Mouse (Mus musculus) erythroblast, embryonic 14.5 days (primary cell): ENCODE results near the gene Nat8f1. TPM values are rescaled to one million over a fixed set of nuclear protein-coding genes. Genes with fewer than 3 reads are reported as not detected.
"Not testable (repeated sequence)": the region's sequence is repeated elsewhere in the genome, so short reads cannot be mapped to it uniquely, and the experiment has no call there.

ENCODE experiments used
- H3K27me3 ChIP-seq: 2 replicates; pipeline ENCODE4 v1.6.1; 2012; ENCODE audit warnings: inconsistent platforms; ENCODE audit not compliant: control insufficient read depth
- H3K36me3 ChIP-seq: 2 replicates; pipeline ENCODE4 v1.6.1; 2012; ENCODE audit warnings: mild to moderate bottlenecking, inconsistent platforms; ENCODE audit not compliant: control insufficient read depth
- H3K4me1 ChIP-seq: 2 replicates; pipeline ENCODE4 v1.6.1; 2012; ENCODE audit warnings: inconsistent platforms; ENCODE audit not compliant: control insufficient read depth
- H3K4me3 ChIP-seq: replicated peaks from 2 replicates; pipeline ENCODE3; 2012; ENCODE audit warnings: moderate library complexity, mild to moderate bottlenecking, inconsistent platforms
- H3K9me3 ChIP-seq: 2 replicates; pipeline ENCODE4 v1.6.1; 2012; ENCODE audit warnings: low read length, inconsistent platforms, mixed read lengths; ENCODE audit not compliant: control insufficient read depth
- GATA1 ChIP-seq: IDR thresholded peaks from 2 replicates; pipeline ENCODE4 v1.6.1; 2012; ENCODE audit warnings: low read length, inconsistent platforms, mixed read lengths
- TAL1 ChIP-seq: IDR thresholded peaks from 3 replicates; pipeline ENCODE4 v1.6.1; 2012; ENCODE audit warnings: low read length, inconsistent platforms, mixed read lengths
- polyA plus RNA-seq: library from polyadenylated mRNA; stranded (reverse); fragments of >175 nt; gene quantifications from 2 replicates; pipeline ENCODE4 v1.2.3, GENCODE M21; 2012

The Nat8f1 gene
- polyA plus RNA-seq, 1 experiment, result not detected

DNA sequence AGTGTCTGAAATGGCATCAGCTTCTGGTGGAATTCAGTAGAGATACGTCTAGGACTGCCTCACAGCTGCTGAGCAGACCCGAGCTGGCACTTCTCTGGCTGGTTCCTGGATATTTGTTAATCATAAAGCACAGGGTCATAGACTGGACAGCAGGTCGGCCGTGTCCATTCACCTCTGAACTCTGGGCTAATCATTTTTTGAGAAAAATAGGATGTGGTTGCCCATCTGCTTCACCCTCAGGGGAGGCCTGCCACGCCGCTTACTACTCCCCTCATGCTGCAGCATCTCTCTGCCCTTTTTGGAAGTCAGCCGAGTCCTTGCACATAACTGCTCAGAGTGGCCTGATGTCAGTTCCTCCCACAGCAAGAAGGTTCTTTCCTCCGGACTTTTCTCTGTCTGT, 18.6 kb upstream of the Nat8f1 start:
- Histone ChIP-seq H3K4me1 (peaks cover 19% of the 10 kb centered on the region), H3K9me3 (no peaks in the 10 kb centered on the region), H3K36me3 (peaks cover 34% of the 10 kb centered on the region), H3K4me3 (no peak overlapping the region), H3K27me3 (no peaks in the 10 kb centered on the region)
- no peak for TF ChIP-seq GATA1
- no peak for TF ChIP-seq TAL1

DNA sequence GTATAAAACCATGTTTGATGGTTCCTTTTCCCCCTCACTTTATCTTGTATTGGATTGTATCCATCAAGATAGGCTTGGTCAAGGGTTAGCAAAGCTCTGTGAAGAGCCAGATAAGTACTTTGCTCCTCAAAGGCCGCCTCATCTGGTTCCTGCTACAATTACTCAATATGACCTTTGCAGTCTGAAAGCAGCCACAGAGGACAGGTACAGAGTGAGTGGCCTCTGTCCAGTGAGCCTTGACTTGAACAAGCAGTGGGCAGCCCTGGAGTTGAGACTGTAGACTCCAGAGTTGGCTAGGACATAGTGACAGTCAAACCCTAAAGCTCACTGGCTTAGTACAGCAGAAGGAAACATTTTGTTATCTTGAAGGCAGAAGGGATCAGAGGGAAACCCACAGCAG, 13.8 kb upstream of the Nat8f1 start:
- no peaks in the 10 kb centered on the region for H3K9me3 ChIP-seq
- no peaks in the 10 kb centered on the region for H3K27me3 ChIP-seq
- TF ChIP-seq GATA1 (no peak), TAL1 (no peak)
- H3K36me3 ChIP-seq, result peaks cover 72% of the 10 kb centered on the region
- H3K4me1 ChIP-seq, result peaks cover 2% of the 10 kb centered on the region; the same call in 1 of the 2 replicates
- H3K4me3 ChIP-seq, result no peak overlapping the region

DNA sequence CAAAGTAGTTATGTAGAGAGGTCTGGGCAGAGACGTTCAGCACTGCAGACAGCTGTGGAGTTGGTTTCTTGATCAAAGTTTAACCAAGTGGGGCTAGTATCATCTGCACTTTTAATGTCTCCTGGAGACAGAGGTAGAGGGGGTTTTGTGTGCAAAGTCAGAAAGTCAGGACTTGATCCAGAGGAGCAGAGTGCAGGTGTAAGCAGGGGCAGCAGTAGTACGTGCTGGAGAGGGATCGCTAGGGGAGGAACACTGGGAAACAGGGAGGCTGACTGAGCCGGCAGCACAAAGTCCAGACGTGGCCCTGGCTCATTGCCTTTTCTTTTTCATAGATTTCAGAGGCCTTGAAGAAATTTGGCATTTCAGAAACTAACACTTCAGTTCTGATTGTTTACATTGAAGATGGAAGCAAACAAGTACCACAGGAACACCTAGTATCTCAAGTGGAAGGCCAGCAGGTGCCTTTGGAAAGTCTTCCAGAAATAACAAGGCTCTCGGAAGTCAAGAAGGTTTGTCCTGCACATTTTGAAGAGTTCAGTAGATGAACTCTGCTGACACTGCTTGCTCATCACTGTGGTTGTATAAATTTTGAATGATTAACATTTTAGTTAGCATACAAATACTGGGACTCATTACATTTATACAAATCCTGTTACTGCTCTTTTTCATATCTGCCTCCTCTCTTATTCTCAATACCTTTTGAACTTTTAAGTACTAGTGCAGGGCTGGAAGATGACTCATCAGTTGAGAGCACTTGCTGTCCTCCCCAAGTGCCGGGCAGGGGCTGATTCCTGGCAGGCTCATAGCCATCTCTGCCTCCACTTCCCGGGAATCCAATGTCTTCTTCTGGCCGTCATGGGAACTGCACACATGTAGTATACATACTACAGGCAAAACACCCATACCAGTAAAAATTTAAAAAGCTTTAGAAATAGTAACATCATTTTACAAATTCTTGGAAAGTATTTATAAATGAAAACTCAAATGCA, 12.3 kb upstream of the Nat8f1 start:
- TF ChIP-seq GATA1 (no peak), TAL1 (no peak)

DNA sequence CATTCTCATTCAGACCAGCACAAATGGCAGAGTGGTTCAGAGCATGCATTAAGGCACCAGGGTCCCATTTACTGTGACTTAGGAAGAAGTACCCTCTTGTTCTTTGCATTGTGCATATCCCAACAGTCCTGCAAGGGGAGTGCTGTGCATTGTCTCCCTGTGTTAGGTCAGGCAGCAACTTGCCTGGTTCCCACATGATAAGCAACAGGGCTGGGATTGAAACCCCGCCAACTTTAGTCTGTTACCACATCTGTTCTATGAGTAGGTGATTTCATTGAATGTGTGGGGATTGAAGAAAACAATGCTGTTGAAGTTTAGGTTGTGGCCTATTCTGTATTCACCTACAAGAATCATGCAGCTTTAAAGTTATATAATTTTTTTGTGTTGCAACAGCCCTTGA, 11.2 kb upstream of the Nat8f1 start:
- TF ChIP-seq TAL1 (no peak), GATA1 (no peak)
- no peaks in the 10 kb centered on the region for H3K27me3 ChIP-seq
- no peaks in the 10 kb centered on the region for H3K9me3 ChIP-seq
- peaks cover 83% of the 10 kb centered on the region for H3K36me3 ChIP-seq
- peaks cover 2% of the 10 kb centered on the region; the same call in 1 of the 2 replicates for H3K4me1 ChIP-seq
- H3K4me3 ChIP-seq, result no peak overlapping the region

More for the DNA sequence above, 12.3 kb upstream of the Nat8f1 start:
- H3K36me3 ChIP-seq, result peaks cover 80% of the 10 kb centered on the region
- H3K27me3 ChIP-seq, result no peaks in the 10 kb centered on the region
- no peaks in the 10 kb centered on the region for H3K9me3 ChIP-seq
- no peak overlapping the region for H3K4me3 ChIP-seq
- H3K4me1 ChIP-seq, result peaks cover 2% of the 10 kb centered on the region; the same call in 1 of the 2 replicates

DNA sequence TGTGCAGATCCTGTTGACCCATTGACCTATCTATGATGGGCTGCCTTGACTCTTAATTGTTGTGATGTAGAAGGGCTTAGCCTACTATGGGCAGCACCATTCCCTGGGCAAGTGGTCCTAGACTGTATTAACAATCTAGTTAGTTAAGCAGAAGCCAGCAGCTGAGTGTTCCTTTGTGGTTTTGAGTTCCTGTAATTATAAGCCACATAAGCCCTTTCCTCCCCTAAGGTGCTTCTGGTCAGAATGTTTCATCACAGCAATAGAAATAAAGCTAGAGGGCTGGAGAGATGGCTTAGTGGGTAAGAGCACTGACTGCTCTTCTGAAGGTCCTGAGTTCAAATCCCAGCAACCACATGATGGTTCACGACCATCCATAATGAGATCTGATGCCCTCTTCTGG, 8.2 kb upstream of the Nat8f1 start:
- H3K36me3 ChIP-seq, result peaks cover 78% of the 10 kb centered on the region

DNA sequence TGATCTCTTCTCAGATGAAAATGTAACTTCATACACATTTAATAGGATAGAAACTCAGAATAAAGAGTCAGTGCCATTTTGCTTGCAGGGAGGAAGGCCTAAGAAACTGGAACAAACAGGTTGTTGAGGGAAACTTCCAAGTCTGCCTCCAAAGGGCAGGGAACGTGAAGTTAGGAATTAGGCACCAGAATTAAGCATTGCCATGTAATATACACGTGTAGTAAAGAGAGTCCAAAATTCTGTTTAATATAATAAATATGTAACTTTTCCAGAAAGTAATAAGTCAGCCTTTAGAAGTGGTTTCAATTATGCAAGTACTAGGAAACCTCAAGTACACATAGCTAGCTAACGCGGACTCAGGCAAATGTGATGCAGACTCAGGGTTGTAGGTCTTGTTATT, 3.9 kb upstream of the Nat8f1 start:
- no peak for TF ChIP-seq TAL1
- TF ChIP-seq GATA1, result no peak
- H3K4me3 ChIP-seq, result no peak overlapping the region
- peaks cover 38% of the 10 kb centered on the region for H3K36me3 ChIP-seq
- no peaks in the 10 kb centered on the region for H3K9me3 ChIP-seq
- no peaks in the 10 kb centered on the region for H3K27me3 ChIP-seq
- H3K4me1 ChIP-seq, result peaks cover 21% of the 10 kb centered on the region

More for the DNA sequence above, 8.2 kb upstream of the Nat8f1 start:
- Histone ChIP-seq H3K27me3 (no peaks in the 10 kb centered on the region), H3K4me3 (no peak overlapping the region), H3K4me1 (peaks cover 2% of the 10 kb centered on the region; the same call in 1 of the 2 replicates), H3K9me3 (no peaks in the 10 kb centered on the region)
- no peak for TF ChIP-seq GATA1
- TF ChIP-seq TAL1, result no peak

DNA sequence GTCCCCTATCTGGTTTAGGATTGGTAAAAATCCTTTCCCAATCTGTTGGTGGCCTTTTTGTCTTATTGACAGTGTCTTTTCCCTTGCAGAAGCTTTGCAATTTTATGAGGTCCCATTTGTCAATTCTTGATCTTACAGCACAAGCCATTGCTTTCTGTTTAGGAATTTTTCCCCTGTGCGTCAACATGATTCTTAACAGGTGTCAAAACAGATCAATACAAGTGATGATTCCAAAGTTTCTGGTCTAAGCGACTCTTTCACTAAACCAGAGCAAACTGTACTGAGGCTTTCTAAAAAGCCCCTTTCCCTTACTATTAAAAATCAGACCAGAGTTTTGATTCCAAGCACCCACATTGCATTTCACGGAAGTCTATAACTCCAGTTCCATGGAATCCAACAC, 2.9 kb upstream of the Nat8f1 start:
- H3K9me3 ChIP-seq, H3K4me3 ChIP-seq, H3K27me3 ChIP-seq: not testable (repeated sequence)
- peaks cover 29% of the 10 kb centered on the region for H3K36me3 ChIP-seq
- H3K4me1 ChIP-seq, result peaks cover 26% of the 10 kb centered on the region

DNA sequence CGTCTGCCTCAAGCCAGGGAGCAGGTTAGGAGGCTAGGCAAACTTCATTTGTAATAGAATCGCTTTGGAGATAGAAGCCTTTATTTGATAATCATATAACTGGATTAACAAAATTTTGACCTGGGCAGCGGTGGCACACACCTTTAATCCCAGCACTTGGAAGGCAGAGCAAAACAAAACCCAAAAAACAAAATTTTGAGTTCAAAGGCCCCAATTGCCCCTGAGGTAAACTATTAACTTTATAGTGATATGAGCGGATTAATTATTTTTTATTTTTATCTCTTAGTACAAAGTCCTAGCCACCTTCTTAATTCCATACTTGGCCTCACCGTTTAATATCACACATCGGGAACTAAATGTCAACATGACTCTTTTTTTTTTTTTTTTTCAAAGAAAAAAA, 1.1 kb upstream of the Nat8f1 start:
- TF ChIP-seq GATA1 (no peak), TAL1 (no peak)
- H3K9me3 ChIP-seq, result no peaks in the 10 kb centered on the region
- H3K4me3 ChIP-seq, result peak overlapping the region; percentile 72
- H3K27me3 ChIP-seq, result no peaks in the 10 kb centered on the region
- peaks cover 26% of the 10 kb centered on the region for H3K4me1 ChIP-seq
- peaks cover 17% of the 10 kb centered on the region for H3K36me3 ChIP-seq

DNA sequence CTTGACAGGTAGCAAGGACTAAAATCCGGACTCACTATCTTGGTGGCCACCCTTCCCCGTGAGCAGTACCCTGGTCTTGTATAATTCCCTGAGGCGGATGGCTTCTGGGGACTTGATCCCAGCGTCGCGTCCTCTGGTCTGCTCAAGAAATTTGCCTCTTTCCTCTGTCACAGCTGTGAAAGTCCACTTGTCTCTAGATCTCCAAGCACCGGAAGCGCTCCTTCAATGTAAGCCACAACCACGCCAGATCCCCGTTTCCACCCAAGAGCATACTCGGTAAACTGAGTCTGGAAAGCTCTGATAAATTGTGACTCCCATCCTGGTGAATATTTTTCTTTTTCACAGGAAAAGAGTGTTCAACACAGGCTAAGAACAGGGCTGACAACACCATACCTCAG, 347 bp downstream of the Nat8f1 start:
- no peaks in the 10 kb centered on the region for H3K27me3 ChIP-seq
- H3K4me3 ChIP-seq, result peak overlapping the region; percentile 84
- no peaks in the 10 kb centered on the region for H3K9me3 ChIP-seq
- peaks cover 5% of the 10 kb centered on the region for H3K36me3 ChIP-seq
- peaks cover 26% of the 10 kb centered on the region for H3K4me1 ChIP-seq
- TF ChIP-seq GATA1, result no peak
- no peak for TF ChIP-seq TAL1
